Mouse (Mus musculus) embryonic fibroblast, embryonic 13.5 days (primary cell): ENCODE data around the gene Usp20.

Experiments
- CTCF ChIP-seq: IDR thresholded peaks from 2 replicates; pipeline ENCODE4 v1.5.1; 2011; ENCODE audit warnings: mild to moderate bottlenecking, control low read depth, low read length, moderate library complexity, borderline replicate concordance; ENCODE audit not compliant: insufficient read depth
- POLR2A ChIP-seq: IDR thresholded peaks from 2 replicates; pipeline ENCODE4 v1.6.1; 2011; ENCODE audit warnings: low read depth, mild to moderate bottlenecking, control low read depth, low read length, moderate library complexity

DNA sequence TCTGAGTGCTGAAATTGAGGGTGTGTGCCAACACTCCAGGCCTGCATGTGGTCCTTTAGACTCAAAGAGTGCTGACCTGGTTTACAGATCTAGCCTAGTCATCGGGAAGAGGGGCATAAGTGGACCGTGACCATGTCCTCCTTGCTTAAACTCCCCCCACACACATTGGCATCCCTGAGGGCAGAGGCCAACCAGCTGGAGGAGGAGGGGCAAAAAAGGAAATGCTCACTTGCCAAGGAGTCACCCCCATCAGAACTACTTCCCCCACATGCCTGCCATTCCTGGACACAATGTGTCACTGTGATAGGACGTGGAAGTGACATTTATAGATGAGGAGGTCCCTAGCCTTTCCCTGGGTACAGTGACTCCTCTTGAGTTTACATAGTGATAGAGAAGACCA lies 43.4 kb downstream of the Usp20 start:
- TF ChIP-seq CTCF (no peak), POLR2A (no peak)
